Mouse (Mus musculus): Measurements from ENCODE around the gene Ints1. TPM values are rescaled to one million over a fixed set of nuclear protein-coding genes. Genes with fewer than 3 reads are reported as not detected.
A peak's percentile ranks its signal among the peaks of the same experiment; 100 is the strongest.

Gene Ints1
- polyA plus RNA-seq, 1 experiment from 2014 or later: 24.3 TPM

GRCm38 (mm10) chr5:139799041-139799440 lies 23.6 kb upstream of the Ints1 start:
- no peak for ATAC-seq (ENCODE audit: low read depth)
- whole genome bisulfite sequencing: 96% methylated on average over 9 of the region's 9 CpGs
- H3K4me2 ChIP-seq: peak overlapping the region; percentile 65
- no peaks in the 10 kb centered on the region for H3K9me3 ChIP-seq
- H3K27me3 ChIP-seq: peaks cover 7% of the 10 kb centered on the region; the same call in 1 of the 2 replicates
- H3K4me3 ChIP-seq: no peak overlapping the region
- peak overlapping the region; percentile 97; the same call in 1 of the 2 replicates for H3K27ac ChIP-seq (replicated peaks)
- peaks cover 21% of the 10 kb centered on the region for H3K36me3 ChIP-seq
- peaks cover 58% of the 10 kb centered on the region for H3K4me1 ChIP-seq (replicated peaks)
- peak overlapping the region; percentile 67 for H3K9ac ChIP-seq

GRCm38 (mm10) chr5:139798168-139798900 lies 22.9 kb upstream of the Ints1 start:
- peak overlapping the region; percentile 65 for H3K4me2 ChIP-seq
- ATAC-seq (ENCODE audit: low read depth): peak; percentile 51
- peaks cover 21% of the 10 kb centered on the region for H3K36me3 ChIP-seq
- H3K27ac ChIP-seq (replicated peaks): peak overlapping the region; percentile 97
- H3K27me3 ChIP-seq: peaks cover 7% of the 10 kb centered on the region; the same call in 1 of the 2 replicates
- 24% methylated on average over 12 of the region's 12 CpGs for WGBS
- peak overlapping the region; percentile 38 for H3K4me3 ChIP-seq
- H3K9me3 ChIP-seq: no peaks in the 10 kb centered on the region
- H3K9ac ChIP-seq: peak overlapping the region; percentile 67
- H3K4me1 ChIP-seq (replicated peaks): peaks cover 57% of the 10 kb centered on the region

- H3K9ac ChIP-seq: peak overlapping the region; percentile 67
- peaks cover 21% of the 10 kb centered on the region for H3K36me3 ChIP-seq
- peak; percentile 91 for ATAC-seq (ENCODE audit: low read depth)
- H3K4me2 ChIP-seq: peak overlapping the region; percentile 65
- WGBS: 16% methylated on average over 11 of the region's 11 CpGs
- H3K9me3 ChIP-seq: no peaks in the 10 kb centered on the region
- H3K4me3 ChIP-seq: peak overlapping the region; percentile 38
- peak overlapping the region; percentile 97 for H3K27ac ChIP-seq (replicated peaks)
- peaks cover 7% of the 10 kb centered on the region; the same call in 1 of the 2 replicates for H3K27me3 ChIP-seq
- peaks cover 64% of the 10 kb centered on the region for H3K4me1 ChIP-seq (replicated peaks)
Measured at GRCm38 (mm10) chr5:139797473-139798167, 22.1 kb upstream of the Ints1 start.

GRCm38 (mm10) chr5:139796900-139797299 lies 21.4 kb upstream of the Ints1 start:
- peak overlapping the region; percentile 60; the same call in 1 of the 2 replicates for H3K9ac ChIP-seq
- no peak overlapping the region for H3K4me3 ChIP-seq
- peak; percentile 9 for ATAC-seq (ENCODE audit: low read depth)
- peak overlapping the region; percentile 65 for H3K4me2 ChIP-seq
- H3K4me1 ChIP-seq (replicated peaks): peaks cover 71% of the 10 kb centered on the region
- H3K36me3 ChIP-seq: peaks cover 21% of the 10 kb centered on the region
- no peaks in the 10 kb centered on the region for H3K9me3 ChIP-seq
- H3K27ac ChIP-seq (replicated peaks): peak overlapping the region; percentile 97
- WGBS: 19% methylated on average over 13 of the region's 13 CpGs
- peaks cover 7% of the 10 kb centered on the region; the same call in 1 of the 2 replicates for H3K27me3 ChIP-seq

- peaks cover 7% of the 10 kb centered on the region; the same call in 1 of the 2 replicates for H3K27me3 ChIP-seq
- no peaks in the 10 kb centered on the region for H3K9me3 ChIP-seq
- WGBS: 82% methylated on average over 9 of the region's 9 CpGs
- peaks cover 17% of the 10 kb centered on the region for H3K36me3 ChIP-seq
- no peak overlapping the region for H3K27ac ChIP-seq (replicated peaks)
- no peak for ATAC-seq (ENCODE audit: low read depth)
- no peak overlapping the region for H3K4me3 ChIP-seq
- no peak overlapping the region for H3K4me2 ChIP-seq
- peaks cover 75% of the 10 kb centered on the region for H3K4me1 ChIP-seq (replicated peaks)
- H3K9ac ChIP-seq: peak overlapping the region; percentile 60; the same call in 1 of the 2 replicates
Measured at GRCm38 (mm10) chr5:139796001-139796620, 20.6 kb upstream of the Ints1 start.

- WGBS: 73% methylated on average over 10 of the region's 10 CpGs
- Histone ChIP-seq H3K27me3 (peaks cover 7% of the 10 kb centered on the region; the same call in 1 of the 2 replicates), H3K9ac (no peak overlapping the region), H3K36me3 (peaks cover 5% of the 10 kb centered on the region; the same call in 1 of the 2 replicates), H3K4me3 (no peak overlapping the region), H3K9me3 (no peaks in the 10 kb centered on the region), H3K4me1 (replicated peaks) (peaks cover 78% of the 10 kb centered on the region), H3K4me2 (no peak overlapping the region), H3K27ac (replicated peaks) (no peak overlapping the region)
- ATAC-seq (ENCODE audit: low read depth): no peak
Measured at GRCm38 (mm10) chr5:139794938-139795337, 19.5 kb upstream of the Ints1 start.

- ATAC-seq (ENCODE audit: low read depth): no peak
- Histone ChIP-seq H3K4me3 (no peak overlapping the region), H3K4me1 (replicated peaks) (peaks cover 72% of the 10 kb centered on the region), H3K4me2 (no peak overlapping the region), H3K27ac (replicated peaks) (no peak overlapping the region), H3K9me3 (no peaks in the 10 kb centered on the region), H3K9ac (no peak overlapping the region), H3K36me3 (no peaks in the 10 kb centered on the region), H3K27me3 (peaks cover 7% of the 10 kb centered on the region; the same call in 1 of the 2 replicates)
- 93% methylated on average over 5 of the region's 5 CpGs for WGBS
Measured at GRCm38 (mm10) chr5:139794137-139794536, 18.7 kb upstream of the Ints1 start.

- no peak for ATAC-seq (ENCODE audit: low read depth)
- Histone ChIP-seq H3K4me3 (no peak overlapping the region), H3K27ac (replicated peaks) (no peak overlapping the region; the same call in 1 of the 2 replicates), H3K27me3 (peaks cover 7% of the 10 kb centered on the region; the same call in 1 of the 2 replicates), H3K36me3 (no peaks in the 10 kb centered on the region), H3K4me2 (peak overlapping the region; percentile 99), H3K9ac (0 out of 2 replicates have a peak overlapping the region, but pooled peaks have one; percentile 17), H3K4me1 (replicated peaks) (peaks cover 66% of the 10 kb centered on the region), H3K9me3 (no peaks in the 10 kb centered on the region)
- 65% methylated on average over 11 of the region's 11 CpGs for WGBS
Measured at GRCm38 (mm10) chr5:139793338-139794089, 18.0 kb upstream of the Ints1 start.

- Histone ChIP-seq H3K27me3 (peaks cover 7% of the 10 kb centered on the region; the same call in 1 of the 2 replicates), H3K4me3 (no peak overlapping the region), H3K27ac (replicated peaks) (no peak overlapping the region; the same call in 1 of the 2 replicates), H3K9me3 (no peaks in the 10 kb centered on the region), H3K36me3 (no peaks in the 10 kb centered on the region), H3K4me1 (replicated peaks) (peaks cover 60% of the 10 kb centered on the region), H3K9ac (0 out of 2 replicates have a peak overlapping the region, but pooled peaks have one; percentile 17), H3K4me2 (peak overlapping the region; percentile 99)
- ATAC-seq (ENCODE audit: low read depth): no peak
- 54% methylated on average over 3 of the region's 3 CpGs for WGBS
Measured at GRCm38 (mm10) chr5:139792966-139793337, 17.5 kb upstream of the Ints1 start.

GRCm38 (mm10) chr5:139792159-139792775 lies 16.8 kb upstream of the Ints1 start:
- 22% methylated on average over 11 of the region's 11 CpGs for WGBS
- Histone ChIP-seq H3K36me3 (no peaks in the 10 kb centered on the region), H3K27me3 (peaks cover 7% of the 10 kb centered on the region; the same call in 1 of the 2 replicates), H3K9ac (peak overlapping the region; percentile 77), H3K9me3 (no peaks in the 10 kb centered on the region), H3K4me1 (replicated peaks) (peaks cover 53% of the 10 kb centered on the region), H3K4me2 (peak overlapping the region; percentile 99), H3K4me3 (peak overlapping the region; percentile 80), H3K27ac (replicated peaks) (no peak overlapping the region)
- ATAC-seq (ENCODE audit: low read depth): no peak

Data from neural tube, embryonic 13.5 days (tissue).